Mouse (Mus musculus) fibroblast of lung, adult 2 months (primary cell): ENCODE data around the gene Maml2.

ENCODE experiments used
- DNase-seq: peaks from one replicate; pipeline ENCODE4 v3.0.0-alpha.2; 2011; ENCODE audit warnings: low read depth

Maml2 gene

GRCm38 (mm10) chr9:13310236-13310635 is 12.5 kb downstream of the Maml2 start:
- DNase-seq = no peak

GRCm38 (mm10) chr9:13311094-13311493 is 13.3 kb downstream of the Maml2 start:
- no peak for DNase-seq

DNA sequence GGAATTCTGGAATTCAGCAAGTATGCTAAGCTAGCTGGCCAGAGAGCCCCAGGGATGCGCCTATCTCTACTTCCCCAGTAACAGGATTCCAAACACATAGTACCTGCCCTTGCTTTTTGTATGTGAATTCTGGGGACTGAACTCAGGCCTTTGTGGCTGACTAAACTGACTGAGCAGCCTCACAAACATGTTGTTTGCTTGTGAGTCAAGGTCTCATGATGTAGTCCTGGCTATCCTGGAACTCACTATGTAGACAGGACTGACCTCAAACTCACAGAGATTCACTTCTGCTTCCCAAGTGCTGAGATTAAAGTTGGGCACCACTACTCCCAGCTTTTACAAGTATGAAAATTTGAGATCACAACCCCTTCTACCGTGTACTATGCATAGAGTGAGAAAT is 16.2 kb downstream of the Maml2 start:
- DNase-seq = no peak

DNA sequence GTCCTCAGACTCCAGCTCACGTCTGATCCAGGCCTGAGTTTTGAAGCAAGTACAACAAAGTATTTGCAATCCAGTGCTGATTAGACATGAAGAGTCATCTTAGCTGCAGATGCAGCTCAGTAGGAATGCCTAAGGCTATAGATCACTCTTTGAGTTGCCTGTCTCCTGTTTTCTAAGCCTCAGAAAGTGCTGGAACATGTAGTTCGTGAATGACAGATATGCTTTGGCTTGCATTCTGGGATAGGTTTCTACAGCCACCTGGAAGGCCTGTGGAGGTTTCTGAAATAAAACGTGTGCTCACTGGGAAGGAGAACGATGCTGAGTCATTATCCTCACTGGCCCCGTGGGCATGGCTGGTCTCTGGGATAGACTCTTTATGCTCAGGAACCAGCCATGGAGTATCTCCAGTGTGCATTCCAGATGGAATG is 16.8 kb downstream of the Maml2 start:
- DNase-seq = no peak

- DNase-seq = no peak
Measured at GRCm38 (mm10) chr9:13315393-13315792, 17.6 kb downstream of the Maml2 start.

DNA sequence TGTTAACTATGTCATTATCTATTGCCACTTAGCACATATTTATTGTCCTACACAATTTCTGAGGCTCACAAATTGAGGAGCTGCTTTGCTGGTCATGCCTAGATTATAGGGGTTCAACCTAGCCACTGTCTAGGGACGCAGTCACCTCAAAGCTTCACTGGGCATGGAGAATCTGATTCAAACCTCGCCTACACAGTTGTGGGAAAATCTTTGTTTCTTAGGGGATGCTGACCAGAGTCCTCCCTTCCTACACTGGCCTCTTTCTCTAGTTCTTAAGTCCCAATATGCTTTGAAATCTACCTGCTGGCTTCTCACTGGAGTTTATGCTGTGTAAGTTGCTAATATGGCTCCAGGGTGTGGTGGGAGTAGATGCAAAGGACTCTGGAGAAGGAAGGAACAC is 21.8 kb downstream of the Maml2 start:
- no peak for DNase-seq

- no peak for DNase-seq
Measured at GRCm38 (mm10) chr9:13320800-13321364, 23.1 kb downstream of the Maml2 start.

- DNase-seq = no peak
Measured at GRCm38 (mm10) chr9:13323074-13323473, 25.3 kb downstream of the Maml2 start.

DNA sequence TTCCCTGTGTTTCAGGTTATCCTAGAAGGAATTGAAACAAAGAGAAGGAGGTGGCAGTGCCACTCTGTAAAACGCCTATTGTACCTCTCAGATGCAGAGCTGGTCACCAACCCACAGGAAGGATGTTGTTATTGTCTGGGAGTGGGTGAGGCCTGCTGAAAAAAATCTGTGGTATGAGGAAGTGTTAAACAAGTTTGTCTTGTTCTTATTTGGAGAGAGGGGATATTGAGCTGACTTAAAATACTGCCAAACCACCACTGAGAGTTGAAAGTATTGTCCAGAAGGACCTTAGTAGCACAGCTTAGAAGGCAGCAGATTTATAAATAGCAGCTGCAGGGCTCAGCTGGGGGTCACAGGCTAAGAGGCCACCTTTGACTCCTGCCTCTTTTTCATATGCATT is 25.9 kb downstream of the Maml2 start:
- DNase-seq = no peak

GRCm38 (mm10) chr9:13414230-13414766 is 116.5 kb downstream of the Maml2 start:
- DNase-seq = no peak

DNA sequence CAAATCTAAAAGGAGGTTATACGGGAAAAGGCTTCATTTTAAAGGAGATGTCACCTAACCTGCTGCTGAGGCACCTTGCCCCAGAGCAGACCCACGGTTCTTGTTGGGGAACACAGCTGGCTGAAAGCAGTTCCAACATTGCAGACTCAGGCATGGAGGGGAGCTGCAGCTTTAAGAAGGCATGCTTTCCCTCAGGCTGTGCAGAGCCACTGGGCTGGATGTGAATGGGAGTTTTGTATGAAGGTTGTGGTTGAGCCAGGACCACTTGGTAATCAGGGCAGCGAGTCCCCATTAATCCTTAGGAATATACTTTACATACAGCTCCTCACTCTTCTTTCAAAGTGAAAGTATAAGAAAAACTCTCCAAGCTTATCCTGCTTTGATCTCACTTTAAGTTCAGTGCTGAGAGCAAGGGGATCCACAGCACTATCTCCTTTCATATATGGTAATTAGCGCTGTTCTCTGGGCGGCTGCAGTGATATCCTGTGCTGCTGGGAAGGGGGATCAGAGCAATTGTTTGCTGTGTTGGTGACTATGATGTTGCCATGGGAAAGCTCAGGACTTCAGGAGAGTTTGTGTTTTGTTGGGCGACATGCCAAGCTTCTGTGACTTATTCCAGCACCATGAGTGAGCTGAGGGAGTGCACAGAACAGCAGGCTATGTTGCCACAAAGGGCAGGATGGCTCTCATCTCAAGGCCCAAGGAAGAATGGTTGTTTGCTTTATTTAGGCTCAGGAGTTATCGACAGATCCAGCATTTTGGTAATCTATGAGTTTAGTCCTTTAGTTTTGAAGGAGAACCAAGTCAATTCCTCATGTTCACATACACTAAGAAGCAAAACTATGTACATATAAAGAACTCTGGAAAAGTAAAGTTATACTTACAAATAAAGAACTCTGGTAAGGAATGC is 127.5 kb downstream of the Maml2 start:
- peak; percentile 87 for DNase-seq

DNA sequence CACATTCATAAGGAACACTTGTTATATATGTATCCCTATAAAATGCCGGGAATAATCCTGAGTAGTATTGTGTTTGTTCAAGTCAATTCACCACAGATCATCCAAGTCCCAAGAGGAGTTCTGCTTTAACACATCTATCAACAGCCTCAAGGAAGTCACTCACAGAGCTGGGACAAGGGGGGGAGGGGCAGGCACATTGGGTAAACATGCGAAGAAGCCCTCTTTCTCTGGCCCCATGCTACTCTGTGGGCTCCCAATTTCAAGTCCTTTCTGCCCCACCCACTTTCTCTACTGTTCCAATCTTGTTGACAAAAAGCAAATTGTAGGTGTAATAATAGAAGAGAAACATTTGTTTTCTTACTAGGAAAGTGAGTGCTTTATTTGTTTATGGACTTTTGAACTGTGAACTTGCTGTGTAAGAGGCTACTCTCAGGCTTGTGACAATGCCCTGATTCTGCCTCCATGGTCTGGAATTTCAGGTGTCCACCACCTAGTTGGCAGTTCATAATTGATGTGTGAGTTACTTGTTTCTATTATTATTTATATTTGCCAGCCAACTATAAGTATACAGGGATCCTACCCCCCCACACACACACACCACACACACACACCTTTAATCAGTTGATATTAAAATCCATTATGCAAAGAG is 131.8 kb downstream of the Maml2 start:
- no peak for DNase-seq

DNA sequence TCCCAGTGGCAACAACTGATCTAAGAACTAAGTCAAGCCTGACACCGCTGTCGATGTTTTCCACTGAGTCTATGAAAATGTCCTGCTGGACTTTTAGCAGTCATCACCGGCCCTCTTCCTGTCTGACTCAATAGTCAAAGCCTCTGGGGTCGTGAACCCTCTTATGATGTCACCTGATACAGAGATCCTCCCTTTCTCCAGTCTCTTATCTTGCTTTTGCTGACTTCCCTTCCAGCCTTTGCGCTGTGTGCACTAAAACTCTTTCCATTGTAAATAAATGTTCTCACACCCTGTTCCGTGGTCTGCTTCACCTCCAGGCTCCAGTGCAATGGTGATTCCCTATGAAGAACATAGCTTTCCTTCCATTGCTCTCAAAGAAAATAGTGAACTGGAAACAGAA is 132.5 kb downstream of the Maml2 start:
- DNase-seq = no peak

GRCm38 (mm10) chr9:13430744-13431143 is 133.0 kb downstream of the Maml2 start:
- no peak for DNase-seq

- DNase-seq = no peak
Measured at GRCm38 (mm10) chr9:13431646-13432045, 133.9 kb downstream of the Maml2 start.

DNA sequence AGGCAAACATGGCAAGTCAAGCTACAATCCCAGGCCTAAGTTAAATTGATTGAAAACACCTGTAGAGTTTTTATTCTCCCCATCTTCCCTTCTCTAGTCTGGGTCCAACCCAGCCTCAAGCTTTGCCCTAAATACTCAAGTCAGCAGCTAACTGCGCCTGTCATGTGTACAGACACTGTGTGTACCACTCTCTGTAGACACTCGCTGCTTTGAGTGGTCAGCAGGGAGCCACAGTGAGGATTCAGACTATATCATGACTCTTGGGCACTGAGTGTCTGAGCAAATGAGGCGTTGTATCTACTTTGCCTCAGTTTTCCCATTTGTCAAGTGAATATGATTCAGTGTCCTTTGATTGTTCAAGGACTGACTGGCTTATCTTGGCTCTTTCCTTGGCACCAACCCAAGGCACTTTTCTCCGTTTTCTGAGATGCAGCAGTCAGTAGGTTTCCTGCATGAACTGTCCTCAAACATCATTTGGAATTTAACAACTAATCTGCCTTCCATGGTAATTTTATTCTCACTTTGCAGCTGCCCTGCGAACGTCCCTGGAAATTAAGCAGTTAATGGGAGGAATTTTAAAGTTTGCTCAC is 135.8 kb downstream of the Maml2 start:
- DNase-seq = no peak

DNA sequence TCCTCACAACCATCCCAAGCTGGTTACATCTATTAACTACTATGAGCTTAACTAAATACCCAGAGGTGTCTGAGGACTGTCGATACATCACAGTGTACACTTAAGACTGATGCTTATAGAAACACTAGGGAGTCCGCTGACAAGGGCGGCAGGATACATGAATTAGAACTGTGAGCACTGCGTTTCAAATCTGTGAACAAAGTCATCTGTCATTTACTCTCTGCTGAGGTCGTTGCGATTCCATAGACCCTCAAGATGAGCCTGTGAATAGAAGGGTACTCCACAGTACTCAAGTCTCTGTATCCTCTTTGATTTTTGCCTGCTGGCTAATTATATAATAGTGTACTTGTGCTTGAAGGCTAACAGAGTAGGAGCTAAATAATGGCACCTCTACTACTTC is 143.2 kb downstream of the Maml2 start:
- DNase-seq = no peak

DNA sequence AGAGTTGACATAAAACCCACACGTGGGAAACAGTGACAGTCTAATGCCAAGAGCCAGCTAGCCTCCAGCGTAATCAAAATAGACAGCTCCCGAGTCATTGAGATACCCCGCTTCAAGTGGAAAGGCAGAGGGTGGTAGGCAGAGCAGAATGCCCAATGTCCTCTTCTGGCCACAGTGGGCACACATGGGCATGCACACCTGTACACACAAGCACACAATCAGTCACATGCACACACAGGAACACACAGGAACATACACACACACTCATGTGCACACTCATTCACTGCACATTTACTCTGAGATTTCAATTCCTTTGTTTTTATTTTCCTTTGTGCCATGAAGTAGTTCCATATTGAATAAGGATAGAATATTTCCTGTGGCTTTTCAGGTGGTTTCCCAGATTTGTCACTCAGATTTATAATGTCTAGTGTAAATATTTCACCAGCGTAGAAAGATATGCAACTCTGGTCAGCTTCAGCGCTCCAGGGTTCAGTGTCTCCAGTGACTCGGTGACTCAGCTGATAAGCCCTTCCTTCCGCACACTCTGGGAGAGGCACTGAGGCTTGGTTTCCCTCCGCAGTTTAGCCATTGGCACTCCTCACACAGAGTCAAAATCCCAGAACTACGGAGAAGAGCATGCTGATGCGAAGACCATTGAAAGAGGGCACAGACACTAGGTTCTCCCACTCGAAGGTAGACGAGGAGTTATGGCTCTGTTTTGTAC is 144.4 kb downstream of the Maml2 start:
- no peak for DNase-seq

DNA sequence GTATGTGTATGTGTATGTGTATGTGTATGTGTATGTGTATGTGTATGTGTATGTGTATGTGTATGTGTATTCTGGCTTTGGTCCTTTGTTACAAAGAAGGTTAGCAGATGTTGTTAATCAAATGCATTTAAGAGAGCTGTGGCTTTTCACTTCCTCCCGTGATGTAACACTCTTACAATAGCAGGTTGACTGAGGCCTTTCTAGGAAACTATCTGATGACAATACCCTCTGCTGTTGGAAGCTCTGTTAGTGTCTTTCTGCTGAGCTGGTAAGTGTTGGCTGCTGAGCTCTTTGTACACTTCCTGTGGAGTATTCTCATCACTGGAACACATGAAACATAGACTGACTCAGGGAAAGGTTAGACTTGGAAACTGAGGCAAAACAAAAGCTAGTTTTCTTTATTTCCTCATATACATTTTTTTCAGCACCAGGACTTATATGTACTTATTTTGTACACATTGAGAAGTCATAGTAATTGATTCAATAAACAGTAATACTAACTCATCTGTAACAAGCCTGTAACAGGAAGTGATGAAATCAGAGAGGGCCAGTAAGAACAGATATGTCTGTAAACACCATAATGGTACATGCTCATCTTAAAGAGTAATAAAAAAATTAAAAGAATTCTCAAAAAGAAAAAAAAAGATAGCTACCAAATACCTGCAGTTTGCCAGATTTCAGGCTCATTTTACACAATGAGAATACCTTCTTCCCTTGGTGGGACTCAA is 145.9 kb downstream of the Maml2 start:
- DNase-seq = no peak

DNA sequence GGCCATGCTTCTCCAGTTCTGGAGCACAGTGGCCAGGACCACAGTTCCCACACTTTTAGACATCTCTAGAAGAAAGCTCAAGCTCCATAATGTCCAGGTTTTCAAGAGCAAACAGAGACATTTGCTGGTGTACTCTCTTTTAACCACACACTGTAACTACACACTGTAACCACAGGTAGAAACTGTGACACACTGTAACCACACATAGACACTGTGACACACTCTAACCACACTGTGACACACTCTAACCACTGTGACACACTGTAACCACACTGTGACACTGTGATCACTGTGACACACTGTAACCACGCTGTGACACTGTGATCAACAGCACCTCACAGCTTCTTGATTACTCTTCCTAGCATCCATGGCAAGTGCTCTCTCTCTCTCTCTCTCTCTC is 148.5 kb downstream of the Maml2 start:
- DNase-seq = no peak

DNA sequence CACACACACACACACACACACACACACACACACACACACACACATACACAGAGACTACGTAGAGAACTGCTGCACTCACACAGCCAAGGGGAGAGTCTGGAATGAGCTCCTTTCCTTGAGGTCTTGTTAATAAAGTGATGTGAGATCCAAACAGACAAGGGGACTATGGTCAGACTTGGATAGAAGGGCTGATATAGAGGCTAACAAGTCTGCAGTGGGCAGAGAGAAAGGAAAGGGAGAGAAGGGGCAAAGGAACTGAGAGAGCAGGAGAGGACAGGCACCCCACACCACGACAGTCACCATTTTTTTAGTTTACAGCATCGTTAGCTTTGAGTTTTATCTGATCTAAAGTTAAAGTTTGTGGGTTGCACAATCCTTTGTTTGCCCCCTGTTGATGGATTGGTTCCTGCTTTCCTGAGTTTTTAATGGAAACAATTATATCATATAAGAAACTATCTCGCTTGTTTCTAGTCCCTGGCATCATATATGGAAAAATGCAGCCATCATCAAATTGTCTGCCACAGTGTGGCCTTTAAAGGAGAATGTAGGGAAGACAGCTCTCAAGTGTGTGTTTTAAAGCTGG is 149.0 kb downstream of the Maml2 start, which contains the start of gene Gm17571:
Gene Gm17571 (minus strand): TSS at position 51 of the 583 bp plus-strand sequence.
- no peak for DNase-seq
